Mouse (Mus musculus) embryonic fibroblast, embryonic 13.5 days (primary cell): Measurements from ENCODE around the gene Pjvk. TPM values are rescaled to one million over a fixed set of nuclear protein-coding genes. Genes with fewer than 3 reads are reported as not detected.
A peak's percentile ranks its signal among the peaks of the same experiment; 100 is the strongest.

Source experiments
- H3K27ac ChIP-seq: 2 replicates; pipeline ENCODE4 v1.5.1; 2012; ENCODE audit warnings: low read length, control low read depth, inconsistent platforms; ENCODE audit not compliant: insufficient read depth
- H3K4me1 ChIP-seq: 2 replicates; pipeline ENCODE4 v1.6.1; 2011; ENCODE audit warnings: low read length; ENCODE audit not compliant: control insufficient read depth, insufficient read depth
- H3K4me3 ChIP-seq: 2 replicates; pipeline ENCODE4 v1.5.1; 2011; ENCODE audit warnings: mild to moderate bottlenecking, control low read depth, low read length; ENCODE audit not compliant: insufficient read depth
- CTCF ChIP-seq: IDR thresholded peaks from 2 replicates; pipeline ENCODE4 v1.5.1; 2011; ENCODE audit warnings: mild to moderate bottlenecking, control low read depth, low read length, moderate library complexity, borderline replicate concordance; ENCODE audit not compliant: insufficient read depth
- POLR2A ChIP-seq: IDR thresholded peaks from 2 replicates; pipeline ENCODE4 v1.6.1; 2011; ENCODE audit warnings: low read depth, mild to moderate bottlenecking, control low read depth, low read length, moderate library complexity
- polyA plus RNA-seq: library from polyadenylated mRNA; stranded (reverse); fragments of >200 nt; gene quantifications from 2 replicates; pipeline ENCODE4 v1.2.4, GENCODE M21; 2011; ENCODE audit warnings: low read depth; ENCODE audit not compliant: missing spikeins, insufficient read length

Pjvk gene
- polyA plus RNA-seq, 1 experiment = not detected

GRCm38 (mm10) chr2:76658551-76658950, 10.3 kb downstream of the Pjvk start:
- H3K4me3 ChIP-seq = no peak overlapping the region
- TF ChIP-seq POLR2A (no peak), CTCF (no peak)

GRCm38 (mm10) chr2:76659419-76659818, 11.1 kb downstream of the Pjvk start:
- H3K4me3 ChIP-seq = no peak overlapping the region
- no peak overlapping the region for H3K27ac ChIP-seq
- H3K4me1 ChIP-seq = no peaks in the 10 kb centered on the region
- TF ChIP-seq POLR2A (no peak), CTCF (no peak)

More at GRCm38 (mm10) chr2:76658551-76658950, 10.3 kb downstream of the Pjvk start:
- no peaks in the 10 kb centered on the region for H3K4me1 ChIP-seq
- no peak overlapping the region for H3K27ac ChIP-seq

GRCm38 (mm10) chr2:76665531-76665930, 17.3 kb downstream of the Pjvk start:
- H3K27ac ChIP-seq = no peak overlapping the region
- H3K4me3 ChIP-seq = no peak overlapping the region
- TF ChIP-seq POLR2A = no peak
- no peak for TF ChIP-seq CTCF
- peaks cover 5% of the 10 kb centered on the region; the same call in 1 of the 2 replicates for H3K4me1 ChIP-seq

- no peak for TF ChIP-seq POLR2A
- no peak for TF ChIP-seq CTCF
- Histone ChIP-seq H3K4me3 (no peak overlapping the region), H3K4me1 (peaks cover 5% of the 10 kb centered on the region; the same call in 1 of the 2 replicates), H3K27ac (no peak overlapping the region)
These were observed 18.9 kb downstream of the Pjvk start for GRCm38 (mm10) chr2:76667200-76667599.

- H3K27ac ChIP-seq = peak overlapping the region; percentile 76; the same call in 1 of the 2 replicates
- peaks cover 8% of the 10 kb centered on the region; the same call in 1 of the 2 replicates for H3K4me1 ChIP-seq
- no peak for TF ChIP-seq POLR2A
- TF ChIP-seq CTCF = no peak
- H3K4me3 ChIP-seq = peak overlapping the region; percentile 55
These were observed 23.4 kb downstream of the Pjvk start for GRCm38 (mm10) chr2:76671641-76672040.

- no peak for TF ChIP-seq CTCF
- TF ChIP-seq POLR2A = no peak
- Histone ChIP-seq H3K27ac (peak overlapping the region; percentile 76), H3K4me3 (peak overlapping the region; percentile 55), H3K4me1 (peaks cover 8% of the 10 kb centered on the region; the same call in 1 of the 2 replicates)
These were observed 24.0 kb downstream of the Pjvk start for GRCm38 (mm10) chr2:76672134-76672745.

GRCm38 (mm10) chr2:76672966-76673392, 24.7 kb downstream of the Pjvk start, which contains the start of gene Fkbp7:
Gene Fkbp7 (minus strand): TSS chr2:76673116.
- Histone ChIP-seq H3K27ac (peak within 1 kb of the TSS; percentile 76), H3K4me3 (peak within 1 kb of the TSS; percentile 55)
- TF ChIP-seq CTCF (no peak), POLR2A (peak; percentile 99)

GRCm38 (mm10) chr2:76673472-76674081, 25.3 kb downstream of the Pjvk start:
- H3K4me1 ChIP-seq = 0 out of 2 replicates have a peak, but pooled peaks cover 4% of the 10 kb centered on the region
- TF ChIP-seq CTCF = no peak
- no peak for TF ChIP-seq POLR2A
- no peak overlapping the region for H3K4me3 ChIP-seq
- no peak overlapping the region for H3K27ac ChIP-seq

More at GRCm38 (mm10) chr2:76672966-76673392, 24.7 kb downstream of the Pjvk start, which contains the start of gene Fkbp7:
- 0 out of 2 replicates have a peak, but pooled peaks cover 4% of the 10 kb centered on the region for H3K4me1 ChIP-seq

- H3K4me1 ChIP-seq = 0 out of 2 replicates have a peak, but pooled peaks cover 4% of the 10 kb centered on the region
- peak within 1 kb of the TSS; percentile 99 for H3K4me3 ChIP-seq
- TF ChIP-seq POLR2A (peak; percentile 68), CTCF (no peak)
- H3K27ac ChIP-seq = peak within 1 kb of the TSS; percentile 74
These were observed 26.6 kb downstream of the Pjvk start, which contains the start of gene Plekha3 for GRCm38 (mm10) chr2:76674725-76675427. Gene Plekha3 (plus strand): TSS chr2:76675281.
